Mouse (Mus musculus) forebrain, postnatal 0 days (tissue): Measurements from ENCODE around the gene Etl4. TPM values are rescaled to one million over a fixed set of nuclear protein-coding genes. Genes with fewer than 3 reads are reported as not detected.

ENCODE experiments used
- ATAC-seq: fragments of 200-750 bp; cut with Nextera tagmentation; 2 replicates; pipeline ENCODE4 v1.8.0; 2017; ENCODE audit warnings: mild to moderate bottlenecking, moderate library complexity
- DNase-seq: peaks from one replicate; pipeline ENCODE4 v3.0.0-alpha.2; 2015
- H3K27ac ChIP-seq: fragments of 300-500 bp; sonication (generic); 2 replicates; pipeline ENCODE4 v1.5.1; 2014; ENCODE audit warnings: low read depth, mild to moderate bottlenecking, antibody characterized with exemption, low read length, moderate library complexity, mixed read lengths
- H3K27me3 ChIP-seq: fragments of 300-500 bp; sonication (generic); 2 replicates; pipeline ENCODE4 v1.6.1; 2014; ENCODE audit warnings: mild to moderate bottlenecking, low read length, mixed read lengths; ENCODE audit not compliant: insufficient read depth
- H3K36me3 ChIP-seq: fragments of 300-500 bp; sonication (generic); 2 replicates; pipeline ENCODE4 v1.6.1; 2014; ENCODE audit warnings: mild to moderate bottlenecking, moderate library complexity; ENCODE audit not compliant: insufficient read depth
- H3K4me1 ChIP-seq: fragments of 300-500 bp; sonication (generic); 2 replicates; pipeline ENCODE4 v1.6.1; 2014; ENCODE audit warnings: antibody characterized with exemption; ENCODE audit not compliant: insufficient read depth
- H3K4me2 ChIP-seq: fragments of 300-500 bp; sonication (generic); 2 replicates; pipeline ENCODE4 v1.6.1; 2014; ENCODE audit warnings: low read depth, mild to moderate bottlenecking, moderate library complexity
- H3K4me3 ChIP-seq: fragments of 300-500 bp; sonication (generic); 2 replicates; pipeline ENCODE4 v1.5.1; 2014; ENCODE audit warnings: low read depth, low read length, mixed read lengths
- H3K9ac ChIP-seq: fragments of 300-500 bp; sonication (generic); 2 replicates; pipeline ENCODE4 v1.6.1; 2014; ENCODE audit warnings: mild to moderate bottlenecking
- H3K9me3 ChIP-seq: fragments of 300-500 bp; sonication (generic); 2 replicates; pipeline ENCODE4 v1.6.1; 2016; ENCODE audit warnings: low read length
- CTCF ChIP-seq: sonication (generic); IDR thresholded peaks from 2 replicates; pipeline ENCODE4 v1.5.1; 2016; ENCODE audit warnings: antibody characterized with exemption, control low read depth, low read depth
- WGBS: fragments of 180-500 bp; shearing (Covaris S2); extraction: QIAGEN DNeasy Blood & Tissue Kit; methylation state at CpG from one replicate; pipeline ENCODE4 v1.1.7; 2014; 5-methylcytosine and 5-hydroxymethylcytosine counted together
- polyA plus RNA-seq: library from polyadenylated mRNA; unstranded; fragments of >200 nt; fragmentation: Nextera tagmentation; extraction: Ambion mirVana; gene quantifications from 2 replicates; pipeline ENCODE4 v1.2.1, GENCODE M21; 2015
- total RNA-seq: library from RNA; depleted of rRNA; stranded (reverse); fragments of >200 nt; gene quantifications from 2 replicates; pipeline ENCODE4 v1.2.3, GENCODE M21; 2014

The Etl4 gene
- total and polyA plus RNA-seq, 2 experiments from 2014 or later, result 7.2 to 13.6 TPM

DNA sequence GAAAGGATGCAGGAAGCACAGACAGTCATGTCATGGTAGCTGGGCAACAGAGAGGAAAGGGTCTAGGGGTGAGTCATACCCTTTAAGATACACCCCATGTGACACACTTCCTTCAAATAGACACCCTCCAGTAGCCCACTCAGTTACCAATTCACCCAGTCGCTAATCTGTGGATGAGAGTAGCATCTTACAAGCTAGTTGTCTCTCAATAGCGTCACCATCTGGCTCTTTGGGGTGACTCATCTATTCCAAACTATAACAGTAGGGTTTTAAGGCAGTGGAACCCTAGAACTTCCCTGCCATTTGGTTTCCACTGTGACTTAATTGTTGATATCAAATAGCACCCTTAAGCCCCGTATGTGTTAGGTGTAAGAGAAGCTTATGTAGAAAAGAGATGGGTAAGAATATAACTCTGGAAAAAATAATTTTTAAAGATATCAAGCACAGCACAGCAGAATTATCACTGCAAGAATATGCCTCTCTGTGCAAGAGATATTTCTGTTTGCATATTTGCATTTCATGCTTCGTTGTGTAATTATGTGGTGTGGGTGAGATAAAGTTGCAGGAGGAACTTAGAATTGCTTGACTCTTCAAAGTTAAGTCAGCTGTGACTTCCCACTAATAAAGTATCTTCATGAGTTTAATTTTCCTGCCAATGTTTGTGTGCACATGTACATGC lies 166.7 kb downstream of the Etl4 start:
- no peaks in the 10 kb centered on the region for H3K9me3 ChIP-seq
- DNase-seq (no peak), ATAC-seq (no peak)
- H3K36me3 ChIP-seq, result no peaks in the 10 kb centered on the region
- WGBS, result 77% methylated on average over 4 of the region's 4 CpGs
- H3K4me3 ChIP-seq, result no peak overlapping the region
- no peak for TF ChIP-seq CTCF
- H3K27ac ChIP-seq, result no peak overlapping the region
- no peaks in the 10 kb centered on the region for H3K27me3 ChIP-seq
- H3K4me1 ChIP-seq, result 0 out of 2 replicates have a peak, but pooled peaks cover 5% of the 10 kb centered on the region
- H3K9ac ChIP-seq, result no peak overlapping the region
- H3K4me2 ChIP-seq, result no peak overlapping the region

DNA sequence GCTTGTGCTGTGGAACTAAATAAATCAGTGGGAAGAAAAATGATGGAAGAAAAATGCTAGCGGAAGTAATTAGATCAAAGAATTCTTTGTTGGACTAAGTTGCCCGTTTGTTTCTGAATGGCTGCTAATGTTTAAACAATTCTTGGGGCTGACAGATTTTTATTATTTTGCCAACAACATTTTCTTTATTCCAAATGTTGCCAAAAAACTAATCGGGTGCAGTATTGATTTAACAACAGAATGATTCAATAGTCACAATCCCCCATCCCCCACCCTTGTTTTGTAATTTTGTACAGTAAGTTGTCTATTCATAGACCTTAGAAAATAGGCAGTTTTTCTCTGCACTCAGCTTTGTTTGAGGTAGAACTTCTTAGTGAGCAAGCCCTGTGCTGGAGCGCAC lies 175.2 kb downstream of the Etl4 start:
- ATAC-seq, result no peak
- 55% methylated on average over 4 of the region's 4 CpGs for WGBS
- no peak overlapping the region for H3K9ac ChIP-seq
- no peaks in the 10 kb centered on the region for H3K36me3 ChIP-seq
- no peaks in the 10 kb centered on the region for H3K27me3 ChIP-seq
- no peaks in the 10 kb centered on the region for H3K9me3 ChIP-seq
- no peak for TF ChIP-seq CTCF
- no peak overlapping the region for H3K4me3 ChIP-seq
- H3K4me1 ChIP-seq, result no peaks in the 10 kb centered on the region
- no peak overlapping the region for H3K27ac ChIP-seq
- DNase-seq, result no peak
- no peak overlapping the region for H3K4me2 ChIP-seq

DNA sequence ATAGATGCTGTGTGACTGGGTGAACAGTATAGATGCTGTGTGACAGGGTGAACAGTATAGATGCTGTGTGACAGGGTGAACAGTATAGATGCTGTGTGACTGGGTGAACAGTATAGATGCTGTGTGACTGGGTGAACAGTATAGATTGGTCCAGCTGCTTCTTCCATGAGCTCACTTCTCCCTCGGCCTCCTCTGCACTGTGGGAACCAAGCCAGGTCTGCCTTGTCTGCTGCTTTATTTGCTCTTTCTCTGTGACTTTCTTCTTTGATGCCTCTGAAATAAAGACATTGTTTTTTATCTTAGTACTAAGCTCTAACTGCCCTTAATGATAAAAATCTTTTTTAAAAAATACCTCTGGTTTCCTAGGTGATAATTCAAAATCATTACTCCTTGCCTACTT lies 195.9 kb downstream of the Etl4 start:
- Histone ChIP-seq H3K27ac (no peak overlapping the region), H3K27me3 (no peaks in the 10 kb centered on the region), H3K4me1 (no peaks in the 10 kb centered on the region), H3K36me3 (no peaks in the 10 kb centered on the region), H3K9me3 (no peaks in the 10 kb centered on the region), H3K4me2 (no peak overlapping the region), H3K4me3 (no peak overlapping the region), H3K9ac (no peak overlapping the region)
- WGBS, result 38% methylated on average over 1 of the region's 1 CpGs
- no peak for DNase-seq
- TF ChIP-seq CTCF, result no peak
- no peak for ATAC-seq

DNA sequence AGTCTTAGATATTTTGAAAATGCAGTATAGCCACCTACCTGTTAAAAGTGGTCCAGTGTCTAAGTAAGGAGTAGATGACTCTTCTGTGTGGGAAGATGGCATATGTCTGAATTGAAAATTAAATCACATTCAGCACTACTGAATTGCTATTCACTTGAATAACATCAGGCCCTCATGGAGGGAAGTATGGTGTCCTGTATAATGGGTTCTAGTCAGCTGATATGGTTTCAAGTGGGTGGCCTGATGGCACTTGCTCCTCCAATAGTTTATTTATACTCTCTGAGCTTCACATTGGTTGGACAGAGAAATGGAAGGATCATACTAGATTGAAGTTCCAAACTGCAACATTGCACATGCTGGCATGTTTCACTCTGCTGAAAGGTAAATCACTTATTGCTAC lies 202.1 kb downstream of the Etl4 start:
- no peaks in the 10 kb centered on the region for H3K4me1 ChIP-seq
- H3K36me3 ChIP-seq, result no peaks in the 10 kb centered on the region
- no peak overlapping the region for H3K4me3 ChIP-seq
- H3K9ac ChIP-seq, result no peak overlapping the region
- H3K4me2 ChIP-seq, result no peak overlapping the region
- H3K27me3 ChIP-seq, result no peaks in the 10 kb centered on the region
- DNase-seq, result no peak
- no peak overlapping the region for H3K27ac ChIP-seq
- ATAC-seq, result no peak
- H3K9me3 ChIP-seq, result no peaks in the 10 kb centered on the region
- TF ChIP-seq CTCF, result no peak

DNA sequence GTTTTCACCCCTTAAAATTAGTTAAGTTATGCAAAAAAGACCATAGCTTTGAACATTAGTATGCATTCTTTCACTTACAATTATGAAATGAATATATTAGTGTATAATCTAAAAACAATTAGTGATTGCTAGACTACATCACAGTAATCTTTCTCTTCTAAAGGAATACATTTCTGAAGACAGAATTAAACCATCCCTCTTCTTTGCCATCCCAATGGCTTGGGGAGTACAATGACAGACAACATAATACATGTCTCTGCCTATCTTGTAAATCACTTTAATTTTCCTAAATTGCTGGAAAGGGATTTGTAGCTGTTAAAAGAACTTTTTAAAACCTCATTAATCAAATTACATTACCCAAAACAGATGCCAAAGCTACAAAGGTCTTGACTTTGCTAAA lies 216.3 kb downstream of the Etl4 start:
- no peaks in the 10 kb centered on the region for H3K4me1 ChIP-seq
- no peak overlapping the region for H3K9ac ChIP-seq
- H3K4me3 ChIP-seq, result no peak overlapping the region
- DNase-seq (no peak), ATAC-seq (peak; percentile 82; the same call in 1 of the 2 replicates)
- H3K4me2 ChIP-seq, result no peak overlapping the region
- no peaks in the 10 kb centered on the region for H3K27me3 ChIP-seq
- H3K9me3 ChIP-seq, result no peaks in the 10 kb centered on the region
- no peak for TF ChIP-seq CTCF
- no peaks in the 10 kb centered on the region for H3K36me3 ChIP-seq
- H3K27ac ChIP-seq, result no peak overlapping the region

DNA sequence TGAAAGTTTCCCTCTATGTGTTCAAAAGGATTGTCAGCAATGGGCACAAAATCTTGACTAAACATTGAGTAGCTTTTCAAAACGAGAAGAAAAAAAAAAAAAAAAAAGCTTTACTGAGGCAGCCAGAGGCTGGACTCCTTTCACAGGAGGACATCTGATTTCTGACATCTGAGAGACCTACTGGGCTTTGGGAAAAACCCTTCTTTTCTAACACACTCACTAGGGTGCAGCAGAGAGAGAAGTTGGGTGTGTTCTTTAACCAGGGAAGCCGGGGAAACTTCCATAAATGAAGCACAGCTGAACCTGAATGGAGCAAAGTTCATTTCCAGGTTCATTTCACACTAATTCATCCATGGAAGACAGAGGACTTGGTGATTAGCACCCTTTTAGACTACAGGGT lies 222.2 kb downstream of the Etl4 start:
- no peaks in the 10 kb centered on the region for H3K36me3 ChIP-seq
- no peaks in the 10 kb centered on the region for H3K9me3 ChIP-seq
- TF ChIP-seq CTCF, result no peak
- WGBS, result 21% methylated on average over 2 of the region's 2 CpGs
- H3K4me2 ChIP-seq, result no peak overlapping the region
- DNase-seq, result no peak
- ATAC-seq, result no peak
- no peak overlapping the region for H3K9ac ChIP-seq
- H3K27ac ChIP-seq, result no peak overlapping the region
- no peaks in the 10 kb centered on the region for H3K27me3 ChIP-seq
- no peaks in the 10 kb centered on the region for H3K4me1 ChIP-seq
- no peak overlapping the region for H3K4me3 ChIP-seq

DNA sequence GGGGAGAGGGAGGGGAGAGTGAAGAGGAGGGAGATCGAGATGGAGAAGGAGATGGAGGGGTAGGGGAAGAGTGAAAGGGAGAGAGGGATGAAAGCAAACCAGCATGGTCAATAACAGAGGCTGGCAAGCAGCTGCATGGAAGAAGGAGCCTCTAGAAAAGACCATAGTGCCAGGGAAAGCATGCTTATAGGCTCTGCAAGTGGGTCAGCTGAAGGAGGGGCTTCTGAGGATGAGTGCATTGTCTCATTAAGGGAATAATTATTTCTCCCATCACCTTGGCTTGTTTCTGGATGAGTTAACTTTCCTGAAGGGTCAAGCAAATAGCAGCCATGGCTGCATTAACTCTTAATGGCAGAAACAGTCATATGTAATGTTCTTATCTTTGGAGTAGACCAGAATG lies 228.8 kb downstream of the Etl4 start:
- 68% methylated on average over 1 of the region's 1 CpGs for WGBS
- Histone ChIP-seq H3K4me2 (no peak overlapping the region), H3K36me3 (no peaks in the 10 kb centered on the region), H3K27me3 (no peaks in the 10 kb centered on the region), H3K4me3 (no peak overlapping the region), H3K9me3 (no peaks in the 10 kb centered on the region), H3K9ac (no peak overlapping the region), H3K4me1 (no peaks in the 10 kb centered on the region), H3K27ac (no peak overlapping the region)
- ATAC-seq, result no peak
- TF ChIP-seq CTCF, result no peak
- DNase-seq, result no peak

DNA sequence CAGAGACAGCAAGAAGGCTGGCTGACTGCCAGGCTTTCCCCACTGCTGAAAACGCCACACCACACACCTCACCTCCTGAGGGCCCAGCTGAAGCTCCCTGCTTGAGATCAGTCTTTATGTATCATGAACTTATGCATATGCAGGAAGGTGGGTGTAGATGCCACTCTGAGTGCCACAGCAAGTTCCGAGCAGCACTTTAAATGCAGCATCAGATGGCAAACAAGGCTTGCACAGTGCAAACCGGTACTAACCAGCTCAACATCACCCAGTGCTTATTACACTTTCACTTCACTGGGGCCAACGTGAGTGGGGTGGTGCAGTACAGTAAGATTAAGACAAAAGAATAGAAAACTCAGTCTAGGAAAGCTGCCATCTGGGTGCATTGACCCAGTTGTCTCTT lies 235.8 kb downstream of the Etl4 start:
- ATAC-seq (peak; percentile 55; the same call in 1 of the 2 replicates), DNase-seq (no peak)
- no peak overlapping the region for H3K4me3 ChIP-seq
- no peak overlapping the region for H3K4me2 ChIP-seq
- H3K9ac ChIP-seq, result no peak overlapping the region
- H3K4me1 ChIP-seq, result no peaks in the 10 kb centered on the region
- H3K9me3 ChIP-seq, result no peaks in the 10 kb centered on the region
- no peaks in the 10 kb centered on the region for H3K36me3 ChIP-seq
- 38% methylated on average over 4 of the region's 4 CpGs for WGBS
- H3K27me3 ChIP-seq, result no peaks in the 10 kb centered on the region
- no peak for TF ChIP-seq CTCF
- H3K27ac ChIP-seq, result no peak overlapping the region
